Mouse (Mus musculus) left cerebral cortex, postnatal 14 days (tissue): ENCODE results near the gene Zscan12. TPM values are rescaled to one million over a fixed set of nuclear protein-coding genes. Genes with fewer than 3 reads are reported as not detected.

ENCODE experiments used
- DNase-seq, 2 experiments: peaks; one replicate each; pipeline ENCODE4 v3.0.0; 2021 to 2022; ENCODE audit warnings: low spot score in 2 of 2, mixed read lengths in 1 of 2
- intact Hi-C: fragments of 180-260 bp; cut with DNase I; formaldehyde crosslinking; loops from one replicate; pipeline ENCODE4 v1.15.1; 2025
- microRNA-seq, 2 experiments: library from miRNA; unstranded; fragments of <30 nt; microRNA quantifications; one replicate each; pipeline ENCODE4 v1.2.0; 2022
- total RNA-seq, 2 experiments: library from RNA; stranded (reverse); gene quantifications; 2 replicates each; pipeline ENCODE4 v1.2.3; 2021

Gene Zscan12
- total RNA-seq, 2 experiments from 2014 or later = 6.9 to 7.7 TPM

DNA sequence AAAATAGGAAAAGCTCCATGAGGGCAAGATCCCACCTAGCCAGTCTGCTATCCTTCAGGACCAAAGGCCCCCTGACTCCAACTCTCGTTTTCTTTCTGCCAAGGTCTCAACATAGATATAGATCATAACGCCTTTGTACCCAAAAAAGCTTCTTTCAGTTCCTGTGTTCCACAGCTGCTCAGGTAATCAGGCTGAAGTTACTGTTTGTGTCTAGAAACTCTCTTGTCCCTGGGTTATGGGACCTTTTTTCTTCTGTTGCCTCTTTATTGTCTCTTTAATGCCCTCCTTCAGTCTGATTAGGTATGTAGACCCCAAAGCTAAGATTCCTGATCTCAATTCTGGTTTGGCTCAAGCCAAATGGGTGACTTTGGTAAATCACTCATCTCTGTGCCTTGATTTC is 34.9 kb downstream of the Zscan12 start:
- no peak for DNase-seq
- intact Hi-C loops = no loop called here

DNA sequence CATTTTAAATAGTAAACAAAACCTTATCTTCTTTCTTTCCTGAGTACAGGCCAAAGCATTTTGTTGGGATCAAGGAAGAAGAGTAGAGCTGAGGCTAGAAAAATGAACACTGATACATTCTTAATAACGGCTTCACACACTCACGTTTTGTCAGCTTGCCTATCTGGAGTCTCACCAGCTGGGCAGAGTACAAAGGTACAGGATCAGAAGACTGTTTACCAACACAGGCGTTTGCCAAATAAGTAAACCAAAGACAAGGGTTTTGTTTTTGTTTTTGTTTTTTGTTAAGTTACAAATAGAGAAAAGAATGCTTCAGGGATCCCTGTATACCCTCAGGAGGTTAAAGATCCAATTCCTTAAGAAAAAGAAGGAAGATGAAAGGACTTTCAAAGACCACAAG is 38.5 kb downstream of the Zscan12 start:
- DNase-seq = no peak
- intact Hi-C loops = loop anchor here (5.0 kb wide), 1 partner anchor 51 kb away; the partner anchor contains the start of gene Zscan26

DNA sequence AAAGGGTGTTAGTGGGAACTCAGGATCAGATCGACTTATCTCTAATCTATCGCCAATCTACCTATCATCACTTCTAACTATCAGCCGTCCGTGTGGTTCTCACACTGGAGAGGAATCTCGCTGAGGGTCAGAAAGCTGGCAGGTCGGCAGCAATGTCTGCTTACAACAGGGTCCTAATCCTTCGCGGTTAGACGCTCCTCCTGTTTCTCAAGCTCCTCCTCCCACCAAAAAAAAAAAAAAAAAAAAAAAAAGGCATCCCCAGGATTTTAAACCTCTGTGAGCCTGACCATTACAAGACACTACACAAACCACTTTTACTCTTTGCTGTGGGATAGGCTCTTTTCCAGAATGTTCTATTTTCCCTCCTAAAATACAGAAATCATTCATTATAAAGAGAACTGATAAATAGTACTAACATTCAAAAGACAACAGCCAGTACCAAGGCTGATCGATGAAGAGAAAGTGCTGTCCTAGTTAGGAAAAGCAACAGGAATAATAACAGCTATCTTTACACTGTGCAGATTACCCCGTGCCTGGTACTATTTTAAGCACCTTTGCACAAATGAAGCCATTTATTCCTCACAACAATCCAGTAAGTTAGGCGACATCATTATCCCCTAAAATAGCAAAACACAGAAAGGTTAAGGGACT is 39.1 kb downstream of the Zscan12 start:
- intact Hi-C loops = loop anchor here (1.0 to 5.0 kb wide), 2 partner anchors 39 to 51 kb away; partner anchors contain the start of genes Zscan12 and Zscan26
- no peak for DNase-seq

DNA sequence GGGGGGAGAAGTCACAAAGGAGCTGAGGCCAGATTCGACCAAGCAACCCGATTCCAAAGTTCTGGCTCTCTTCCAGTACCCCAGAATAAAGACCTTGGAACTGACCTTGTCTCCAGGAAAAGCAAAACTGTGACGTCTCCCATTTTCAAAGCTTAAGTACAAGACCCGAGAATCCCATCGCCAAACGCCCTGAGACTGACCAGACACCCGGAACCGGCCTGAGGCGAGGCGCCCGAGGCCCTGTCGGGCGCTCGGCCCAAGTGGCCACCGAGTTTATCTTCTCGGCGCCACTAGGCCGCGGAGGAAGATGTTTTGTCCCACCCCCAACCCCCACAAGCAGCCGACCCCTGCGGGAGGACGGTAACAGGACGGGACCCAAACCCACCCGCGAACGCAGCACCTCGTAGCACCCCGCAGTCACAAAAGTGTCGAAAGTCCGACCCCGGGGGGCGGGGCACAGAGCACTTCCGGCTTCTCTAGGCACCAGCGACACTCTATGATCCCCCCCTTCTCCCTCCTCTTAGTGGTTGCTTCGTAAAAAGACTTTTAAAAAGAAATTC is 39.7 kb downstream of the Zscan12 start, which contains the start of gene Zkscan3:
Gene Zkscan3 (minus strand): TSS at position 469 of the 560 bp plus-strand sequence.
- intact Hi-C loops = loop anchor here (1.0 to 5.0 kb wide), 2 partner anchors 40 to 50 kb away; partner anchors contain the start of genes Zscan12 and Zscan26
- peak; percentile 82 to 85 for DNase-seq

DNA sequence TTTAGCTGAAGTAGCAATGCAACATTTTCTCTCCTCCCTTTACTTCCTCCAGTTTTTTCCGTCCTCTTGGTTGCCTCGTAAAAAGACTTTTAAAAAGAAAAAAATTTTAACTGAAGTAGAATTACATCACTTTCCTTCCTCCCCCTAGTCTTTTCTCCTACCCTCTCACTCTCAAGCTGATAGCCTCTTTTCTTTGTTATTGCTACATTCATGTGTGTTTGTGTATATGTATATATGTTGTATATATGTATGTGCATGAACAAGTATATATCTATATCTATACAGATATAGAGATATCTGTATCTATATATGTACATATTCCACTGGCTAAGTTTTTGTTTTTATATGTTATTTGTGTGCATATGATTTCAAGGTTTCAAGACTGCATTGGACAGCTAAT is 40.2 kb downstream of the Zscan12 start:
- intact Hi-C loops = loop anchor here (1.0 to 5.0 kb wide), 2 partner anchors 41 to 49 kb away; partner anchors contain the start of genes Zscan12 and Zscan26
- DNase-seq = no peak

DNA sequence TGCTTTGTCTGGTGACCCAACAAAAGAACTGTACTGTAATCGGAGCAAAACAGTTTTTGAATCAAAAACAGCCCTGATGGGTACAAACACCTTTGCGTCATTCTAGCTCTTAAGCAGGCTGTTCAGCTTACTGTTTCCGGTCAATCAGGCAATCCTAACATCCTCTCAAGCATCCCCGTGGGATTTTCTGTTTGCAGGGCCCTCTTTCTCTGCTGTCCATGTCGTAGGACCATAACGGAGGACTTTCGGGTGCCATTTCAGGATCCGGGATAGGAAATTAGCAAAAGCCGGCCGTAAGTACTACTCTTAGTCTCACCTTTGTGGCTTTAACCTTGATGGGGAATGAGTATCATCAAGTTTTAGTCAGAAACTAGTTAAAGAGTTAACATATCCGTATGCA is 44.7 kb downstream of the Zscan12 start:
- no peak for DNase-seq
- intact Hi-C loops = no loop called here

DNA sequence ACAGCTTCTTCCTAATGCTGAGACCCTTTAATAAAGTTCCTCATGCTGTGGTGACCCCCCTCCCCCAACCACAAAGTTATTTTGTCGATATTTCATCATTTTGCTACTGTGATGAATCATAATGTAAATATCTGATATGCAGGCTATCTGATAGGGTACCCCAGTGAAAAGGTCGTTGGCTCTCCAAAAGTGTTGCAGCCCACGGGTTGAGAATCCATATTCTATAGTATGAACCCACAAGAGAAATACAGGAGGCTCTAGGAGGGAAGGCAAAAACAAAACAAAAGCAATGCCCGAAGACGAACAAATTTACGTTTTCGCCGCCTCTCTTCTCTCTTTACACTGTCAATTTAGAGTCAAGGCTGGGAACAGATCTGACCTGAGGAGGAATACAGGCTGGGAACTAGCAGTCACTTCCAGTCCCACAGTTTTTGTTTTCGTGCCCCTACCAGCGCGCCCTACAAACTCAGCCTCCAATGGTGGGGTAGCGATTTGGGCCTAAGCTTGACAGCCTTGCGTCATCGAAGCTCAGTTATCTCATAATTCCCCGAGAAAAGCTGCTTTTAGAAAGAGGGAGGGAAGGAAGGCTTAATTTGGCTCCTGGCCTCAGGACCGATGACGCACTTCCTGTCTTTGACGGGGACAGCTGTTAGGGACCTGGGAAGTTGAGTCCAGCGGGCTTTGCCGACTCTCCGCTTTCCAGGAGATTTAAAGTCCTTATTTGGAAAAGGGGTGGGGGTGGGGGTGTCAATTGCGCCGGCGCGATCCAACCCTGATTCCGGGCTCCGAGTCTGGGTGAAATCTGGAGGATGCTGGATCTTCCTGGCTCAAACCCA is 45.6 kb downstream of the Zscan12 start:
- intact Hi-C loops = no loop called here

DNA sequence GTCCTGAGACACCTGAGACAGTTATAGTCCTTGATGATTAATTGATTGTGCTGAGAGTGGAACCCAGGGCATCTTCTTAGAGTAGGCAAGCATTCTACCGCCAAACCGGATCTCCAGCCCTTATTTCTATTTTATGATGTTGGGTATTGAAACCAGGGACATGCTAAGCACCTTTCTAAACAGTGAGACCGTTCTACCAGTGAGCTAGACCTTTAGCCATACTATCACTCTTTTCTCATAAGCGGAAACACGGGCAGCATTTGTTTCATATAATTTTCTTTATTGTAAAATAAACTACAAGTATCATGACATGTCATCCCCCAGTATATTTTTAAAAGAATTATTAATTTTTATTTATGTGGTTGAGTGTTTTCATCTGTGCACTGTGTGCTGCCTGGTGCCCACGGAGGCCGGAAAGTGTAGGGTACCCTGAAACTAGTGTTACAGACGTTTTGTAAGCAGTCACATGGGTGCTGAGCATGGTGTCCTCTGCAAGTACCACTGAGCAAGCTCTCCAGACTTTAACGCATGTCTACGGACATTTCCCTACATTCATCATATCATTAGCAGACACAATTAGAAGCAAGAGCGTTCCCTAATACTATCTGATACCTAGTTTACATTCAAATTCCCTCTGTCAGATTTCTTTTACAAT is 46.3 kb downstream of the Zscan12 start:
- intact Hi-C loops = no loop called here

More for the DNA sequence above, 45.6 kb downstream of the Zscan12 start:
- peak; percentile 87 to 93 for DNase-seq

DNA sequence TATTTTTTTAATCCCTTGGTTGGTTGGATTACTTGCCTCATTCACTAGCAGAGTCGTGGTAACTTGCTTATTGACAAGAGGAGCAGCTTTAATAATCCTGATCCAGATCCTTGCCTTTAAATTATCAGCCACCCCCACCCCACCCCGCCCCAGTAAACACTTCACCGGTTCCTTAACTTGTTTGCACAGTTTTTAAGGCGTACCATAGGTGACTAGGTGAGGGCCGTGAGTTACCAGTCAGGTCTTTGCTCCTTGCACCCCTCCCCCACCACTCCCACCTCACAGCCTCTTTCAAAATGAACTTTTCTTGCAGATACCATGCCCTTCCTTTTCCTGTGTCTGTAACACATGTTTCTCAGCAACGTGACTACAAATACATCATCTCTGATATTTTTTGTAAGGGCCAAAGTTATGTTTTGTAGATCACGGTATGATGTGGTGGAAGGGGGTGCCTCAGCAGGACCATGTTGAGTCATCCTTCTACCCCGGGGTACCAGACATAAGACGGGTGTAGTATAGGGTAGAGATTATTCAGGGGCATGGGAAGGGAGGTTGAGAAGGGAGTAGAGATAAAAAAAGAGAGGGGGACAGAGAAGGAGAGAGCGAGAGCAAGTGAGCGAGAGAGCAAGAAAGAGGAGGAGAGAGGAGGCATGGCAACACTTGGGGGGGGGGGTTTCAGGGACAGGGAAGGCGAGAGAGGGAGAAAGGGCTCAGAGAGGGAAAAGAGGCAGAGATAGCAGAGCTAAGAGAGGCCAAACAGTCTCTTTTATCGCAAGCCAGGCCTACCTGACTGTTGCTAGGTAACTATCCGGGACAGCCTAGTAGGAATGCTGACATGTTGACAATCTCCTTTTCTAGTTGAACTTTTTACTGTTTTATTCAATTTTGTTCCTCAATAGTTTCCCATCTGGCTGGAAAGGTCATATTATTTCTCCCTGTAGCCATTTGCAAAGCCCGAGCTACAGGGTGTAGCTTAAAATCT is 51.9 kb downstream of the Zscan12 start:
- intact Hi-C loops = no loop called here
- no peak for DNase-seq

More for the DNA sequence above, 46.3 kb downstream of the Zscan12 start:
- no peak for DNase-seq

DNA sequence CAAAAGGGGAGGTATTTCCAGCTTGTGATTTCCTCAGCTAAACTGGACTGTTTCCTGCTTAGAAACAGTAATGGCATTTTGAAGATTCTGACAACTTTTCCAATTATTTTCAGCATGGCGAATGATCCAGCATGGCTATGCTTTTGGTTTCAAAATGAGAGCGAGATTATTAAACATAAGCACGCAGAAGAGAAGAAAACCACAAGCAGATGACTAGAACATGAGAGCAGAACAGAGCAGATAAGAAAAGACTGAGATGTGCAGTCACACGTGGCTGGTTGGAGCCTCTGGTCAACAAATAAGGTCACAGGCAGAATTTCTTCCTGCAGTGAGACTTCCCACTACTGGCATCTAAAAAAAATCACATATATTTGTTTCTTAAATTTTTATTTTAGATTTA is 52.6 kb downstream of the Zscan12 start:
- DNase-seq = no peak
- intact Hi-C loops = no loop called here

DNA sequence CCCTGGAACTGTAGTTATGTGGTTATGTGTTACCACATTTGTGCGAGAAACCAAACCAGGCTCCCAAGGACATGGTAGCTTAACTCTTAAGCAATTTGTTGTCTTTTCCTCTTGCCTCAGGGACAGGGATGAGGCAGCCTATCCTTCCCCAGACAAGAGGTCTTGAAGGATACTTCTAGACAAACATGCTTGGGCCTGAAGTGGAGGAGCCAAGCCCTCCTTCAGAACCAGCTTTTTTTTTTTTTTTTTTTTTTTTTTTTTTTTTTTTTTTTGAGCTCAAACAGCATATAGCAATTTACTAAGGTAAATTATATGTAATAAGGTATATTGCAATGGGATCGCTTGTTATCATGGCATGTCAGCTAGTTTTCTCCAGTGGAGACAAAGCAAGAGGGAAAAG is 53.1 kb downstream of the Zscan12 start:
- no peak for DNase-seq
- intact Hi-C loops = no loop called here

DNA sequence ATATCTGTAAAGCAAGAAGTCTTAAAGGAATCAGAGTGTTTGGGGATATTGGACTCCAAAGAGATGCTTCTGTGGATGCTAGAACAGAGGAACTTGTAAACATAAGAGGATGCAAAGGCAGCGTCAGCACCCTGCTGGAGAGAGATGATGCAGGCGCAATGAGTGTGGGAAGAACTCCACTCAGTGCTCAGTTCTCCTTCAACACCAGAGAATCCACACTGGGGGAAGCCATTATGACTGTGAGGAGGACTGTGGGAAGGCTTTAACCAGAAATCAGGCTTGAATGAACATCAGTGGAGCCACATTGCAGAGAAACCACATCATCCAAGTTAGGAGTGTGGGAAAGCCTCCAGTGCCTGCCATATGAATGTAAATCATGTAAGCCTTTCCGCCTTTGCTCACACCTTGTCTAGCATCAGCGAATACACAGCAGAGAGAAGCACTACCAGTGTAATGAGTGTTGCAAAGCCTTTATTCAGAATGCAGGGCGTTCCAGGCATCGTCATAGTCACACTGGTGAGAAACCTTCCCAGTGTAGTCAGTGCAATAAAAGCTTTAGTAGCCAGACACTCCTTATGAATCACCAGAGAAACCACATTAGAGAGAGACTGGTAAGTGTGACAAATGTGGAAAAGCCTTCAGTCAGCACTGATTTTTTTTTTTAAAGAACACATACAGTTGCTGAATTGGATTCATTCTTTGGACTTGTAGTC is 54.8 kb downstream of the Zscan12 start:
- intact Hi-C loops = no loop called here
- no peak for DNase-seq

DNA sequence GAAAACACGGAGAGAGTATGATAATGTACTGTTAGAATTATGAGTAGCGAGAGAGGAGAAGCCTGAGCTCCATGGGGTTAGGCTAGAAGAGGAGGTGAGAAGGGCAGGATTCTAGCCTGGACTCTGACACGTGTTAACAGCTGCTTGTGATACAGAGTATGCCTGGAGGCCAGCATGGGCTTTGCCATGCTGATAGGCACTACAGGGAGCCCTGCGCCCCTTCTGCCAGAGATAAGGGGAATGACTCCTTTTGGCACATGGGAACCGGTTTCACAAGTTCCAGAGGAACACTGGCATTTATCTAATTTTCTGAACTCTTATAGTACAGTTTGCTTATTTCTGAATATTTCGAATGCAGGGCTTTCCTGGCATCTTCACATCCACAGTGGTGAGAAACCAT is 56.2 kb downstream of the Zscan12 start:
- no peak for DNase-seq
- intact Hi-C loops = no loop called here

Small RNA genes lying within 50 kb of the gene (microRNA-seq; reads per million reads assigned to microRNA genes)
- 1.6 to 2.7 reads per million in 2 experiments for gene Mir6942

Other genes starting within 250 kb of the Zscan12 start
- gene Olfr263, start 233.2 kb upstream of the Zscan12 start, total RNA-seq = not detected
- not detected for gene Olfr1368, start 217.0 kb upstream of the Zscan12 start, total RNA-seq
- 10 to 100 TPM; 35.7 to 42.3 TPM for gene Trim27, start 183.4 kb upstream of the Zscan12 start, total RNA-seq
- not detected for gene Gpx5, start 70.1 kb upstream of the Zscan12 start, total RNA-seq
- gene Gpx6, start 50.7 kb upstream of the Zscan12 start, total RNA-seq = under 1 TPM in 1 of 2 experiments, not detected in 1; 0.30 TPM
- not detected for gene Olfr1367, start 15.9 kb upstream of the Zscan12 start, total RNA-seq
- 10 to 100 TPM; 38.3 to 40.1 TPM for gene Zkscan3, start 39.9 kb downstream of the Zscan12 start, total RNA-seq
- gene Pgbd1, start 78.2 kb downstream of the Zscan12 start, total RNA-seq = 1 to 10 TPM; 1.3 to 1.8 TPM
- gene Zscan26, start 90.9 kb downstream of the Zscan12 start, total RNA-seq = 10 to 100 TPM; 33.9 to 39.7 TPM
- gene Nkapl, start 105.7 kb downstream of the Zscan12 start, total RNA-seq = 1 to 10 TPM in 1 of 2 experiments, under 1 TPM in 1; 0.76 to 1.3 TPM
- gene Zkscan4, start 116.1 kb downstream of the Zscan12 start, total RNA-seq = 1 to 10 TPM; 7.2 to 7.3 TPM
- gene Gm10065, start 116.6 kb downstream of the Zscan12 start, total RNA-seq = not detected
- 10 to 100 TPM; 18.1 to 19.7 TPM for gene AK157302, start 132.4 kb downstream of the Zscan12 start, total RNA-seq
- gene Gm11273, start 138.6 kb downstream of the Zscan12 start, total RNA-seq = 10 to 100 TPM; 59.6 to 63.4 TPM
- gene Zkscan8, start 168.3 kb downstream of the Zscan12 start, total RNA-seq = 10 to 100 TPM; 12.7 to 13.2 TPM
- not detected for gene Olfr1366, start 180.0 kb downstream of the Zscan12 start, total RNA-seq
- not detected for gene Olfr1535, start 197.1 kb downstream of the Zscan12 start, total RNA-seq
- gene Olfr1364, start 218.9 kb downstream of the Zscan12 start, total RNA-seq = not detected